Mouse (Mus musculus) heart, postnatal 36 days (tissue): ENCODE measurements around the gene Ski. TPM values are rescaled to one million over a fixed set of nuclear protein-coding genes. Genes with fewer than 3 reads are reported as not detected.
A peak's percentile ranks its signal among the peaks of the same experiment; 100 is the strongest.

ENCODE experiments used
- DNase-seq, 2 experiments: peaks; one replicate each; pipeline ENCODE4 v3.0.0; 2021 to 2022
- intact Hi-C: fragments of 180-260 bp; cut with DNase I; formaldehyde crosslinking; loops from one replicate; pipeline ENCODE4 v1.15.1; 2025
- total RNA-seq, 2 experiments: library from RNA; stranded (reverse); gene quantifications; 2 replicates each; pipeline ENCODE4 v1.2.3; 2021

Ski gene
- total RNA-seq, 2 experiments from 2014 or later = 53.3 to 56.8 TPM

GRCm38 (mm10) chr4:155217241-155218103, 4.9 kb downstream of the Ski start:
- DNase-seq = peak; percentile 57 to 60
- intact Hi-C loops = loop anchor here (1.0 to 2.0 kb wide), 3 partner anchors 17 to 122 kb away; no protein-coding TSS in a partner anchor

- intact Hi-C loops = no loop called here
- peak; percentile 61 to 64 for DNase-seq
Measured at GRCm38 (mm10) chr4:155215773-155216630, 6.4 kb downstream of the Ski start.

GRCm38 (mm10) chr4:155215203-155215602, 7.2 kb downstream of the Ski start:
- intact Hi-C loops = no loop called here
- DNase-seq = no peak

GRCm38 (mm10) chr4:155214793-155215192, 7.6 kb downstream of the Ski start:
- DNase-seq = no peak
- intact Hi-C loops = no loop called here

GRCm38 (mm10) chr4:155214188-155214587, 8.2 kb downstream of the Ski start:
- intact Hi-C loops = no loop called here
- DNase-seq = no peak

- intact Hi-C loops = no loop called here
- no peak for DNase-seq
Measured at GRCm38 (mm10) chr4:155213752-155214054, 8.7 kb downstream of the Ski start.

- intact Hi-C loops = no loop called here
- DNase-seq = no peak
Measured at GRCm38 (mm10) chr4:155213052-155213751, 9.2 kb downstream of the Ski start.

- intact Hi-C loops = loop anchor here (5.0 kb wide), 1 partner anchor 38 kb away; the partner anchor contains the start of gene Faap20
- no peak for DNase-seq
Measured at GRCm38 (mm10) chr4:155209494-155209893, 12.9 kb downstream of the Ski start.

- intact Hi-C loops = loop anchor here (5.0 kb wide), 1 partner anchor 38 kb away; the partner anchor contains the start of gene Faap20
- DNase-seq = no peak
Measured at GRCm38 (mm10) chr4:155209079-155209478, 13.3 kb downstream of the Ski start.

GRCm38 (mm10) chr4:155208613-155209012, 13.8 kb downstream of the Ski start:
- intact Hi-C loops = loop anchor here (5.0 kb wide), 1 partner anchor 39 kb away; the partner anchor contains the start of gene Faap20
- no peak for DNase-seq

GRCm38 (mm10) chr4:155207841-155208240, 14.6 kb downstream of the Ski start:
- intact Hi-C loops = loop anchor here (5.0 kb wide), 1 partner anchor 39 kb away; the partner anchor contains the start of gene Faap20
- DNase-seq = no peak

- intact Hi-C loops = loop anchor here (5.0 kb wide), 1 partner anchor 41 kb away; the partner anchor contains the start of gene Faap20
- DNase-seq = no peak
Measured at GRCm38 (mm10) chr4:155206498-155206897, 15.9 kb downstream of the Ski start.

- intact Hi-C loops = loop anchor here (5.0 kb wide), 1 partner anchor 41 kb away; the partner anchor contains the start of gene Faap20
- no peak for DNase-seq
Measured at GRCm38 (mm10) chr4:155205919-155206318, 16.5 kb downstream of the Ski start.

- intact Hi-C loops = no loop called here
- no peak for DNase-seq
Measured at GRCm38 (mm10) chr4:155201764-155202163, 20.6 kb downstream of the Ski start.

- DNase-seq = no peak
- intact Hi-C loops = no loop called here
Measured at GRCm38 (mm10) chr4:155200861-155201390, 21.5 kb downstream of the Ski start.

- DNase-seq = no peak
- intact Hi-C loops = no loop called here
Measured at GRCm38 (mm10) chr4:155197726-155198125, 24.7 kb downstream of the Ski start.

GRCm38 (mm10) chr4:155195204-155195603, 27.2 kb downstream of the Ski start:
- no peak for DNase-seq
- intact Hi-C loops = no loop called here

GRCm38 (mm10) chr4:155190275-155190674, 32.1 kb downstream of the Ski start:
- no peak for DNase-seq
- intact Hi-C loops = no loop called here

GRCm38 (mm10) chr4:155189711-155190139, 32.7 kb downstream of the Ski start:
- intact Hi-C loops = no loop called here

GRCm38 (mm10) chr4:155188803-155189202, 33.6 kb downstream of the Ski start:
- intact Hi-C loops = no loop called here

More at GRCm38 (mm10) chr4:155189711-155190139, 32.7 kb downstream of the Ski start:
- DNase-seq = peak in 1 of 2 experiments; percentile 55

More at GRCm38 (mm10) chr4:155188803-155189202, 33.6 kb downstream of the Ski start:
- DNase-seq = no peak
